Mouse (Mus musculus): Measurements from ENCODE around the gene Adipor1.
"Not testable (repeated sequence)": the region's sequence is repeated elsewhere in the genome, so short reads cannot be mapped to it uniquely, and the experiment has no call there.

Adipor1 gene

GRCm38 (mm10) chr1:134419751-134420458, 4.7 kb downstream of the Adipor1 start:
- DNase-seq (ENCODE audit: low spot score in 2 of 2): peak; percentile 49 to 62

- DNase-seq (ENCODE audit: low spot score in 2 of 2): no peak
These were observed 8.7 kb downstream of the Adipor1 start for GRCm38 (mm10) chr1:134423911-134424310.

GRCm38 (mm10) chr1:134426289-134426688, 11.1 kb downstream of the Adipor1 start:
- no peak for DNase-seq (ENCODE audit: low spot score in 2 of 2)

- DNase-seq (ENCODE audit: low spot score in 2 of 2): no peak
These were observed 17.8 kb downstream of the Adipor1 start for GRCm38 (mm10) chr1:134433002-134433401.

GRCm38 (mm10) chr1:134433473-134433872, 18.3 kb downstream of the Adipor1 start:
- DNase-seq (ENCODE audit: low spot score in 2 of 2): no peak

GRCm38 (mm10) chr1:134435414-134435813, 20.2 kb downstream of the Adipor1 start:
- DNase-seq (ENCODE audit: low spot score in 2 of 2): peak in 1 of 2 experiments; percentile 26

GRCm38 (mm10) chr1:134440437-134440836, 25.3 kb downstream of the Adipor1 start:
- DNase-seq (ENCODE audit: low spot score in 2 of 2): no peak

GRCm38 (mm10) chr1:134441737-134442136, 26.6 kb downstream of the Adipor1 start:
- DNase-seq (ENCODE audit: low spot score in 2 of 2): not testable (repeated sequence)

- no peak for DNase-seq (ENCODE audit: low spot score in 2 of 2)
These were observed 27.2 kb downstream of the Adipor1 start for GRCm38 (mm10) chr1:134442394-134442793.

- DNase-seq (ENCODE audit: low spot score in 2 of 2): not testable (repeated sequence)
These were observed 28.1 kb downstream of the Adipor1 start for GRCm38 (mm10) chr1:134443288-134443687.

GRCm38 (mm10) chr1:134445418-134445817, 30.2 kb downstream of the Adipor1 start:
- no peak for DNase-seq (ENCODE audit: low spot score in 2 of 2)

GRCm38 (mm10) chr1:134448537-134448936, 33.4 kb downstream of the Adipor1 start:
- DNase-seq (ENCODE audit: low spot score in 2 of 2): not testable (repeated sequence)

GRCm38 (mm10) chr1:134450201-134450600, 35.0 kb downstream of the Adipor1 start:
- DNase-seq (ENCODE audit: low spot score in 2 of 2): no peak

GRCm38 (mm10) chr1:134450986-134451385, 35.8 kb downstream of the Adipor1 start:
- DNase-seq (ENCODE audit: low spot score in 2 of 2): peak in 1 of 2 experiments; percentile 16

GRCm38 (mm10) chr1:134454904-134455824, 40.0 kb downstream of the Adipor1 start, which contains the start of gene Klhl12:
Gene Klhl12 (plus strand): TSS chr1:134455531.
- peak; percentile 89 to 92 for DNase-seq (ENCODE audit: low spot score in 2 of 2)

GRCm38 (mm10) chr1:134456060-134456459, 40.9 kb downstream of the Adipor1 start:
- DNase-seq (ENCODE audit: low spot score in 2 of 2): no peak

GRCm38 (mm10) chr1:134458139-134458727, 43.1 kb downstream of the Adipor1 start:
- no peak for DNase-seq (ENCODE audit: low spot score in 2 of 2)

- DNase-seq (ENCODE audit: low spot score in 2 of 2): no peak
These were observed 45.4 kb downstream of the Adipor1 start for GRCm38 (mm10) chr1:134460294-134461284.
